Mouse (Mus musculus): Measurements from ENCODE around the gene Slc38a8.

The Slc38a8 gene

DNA sequence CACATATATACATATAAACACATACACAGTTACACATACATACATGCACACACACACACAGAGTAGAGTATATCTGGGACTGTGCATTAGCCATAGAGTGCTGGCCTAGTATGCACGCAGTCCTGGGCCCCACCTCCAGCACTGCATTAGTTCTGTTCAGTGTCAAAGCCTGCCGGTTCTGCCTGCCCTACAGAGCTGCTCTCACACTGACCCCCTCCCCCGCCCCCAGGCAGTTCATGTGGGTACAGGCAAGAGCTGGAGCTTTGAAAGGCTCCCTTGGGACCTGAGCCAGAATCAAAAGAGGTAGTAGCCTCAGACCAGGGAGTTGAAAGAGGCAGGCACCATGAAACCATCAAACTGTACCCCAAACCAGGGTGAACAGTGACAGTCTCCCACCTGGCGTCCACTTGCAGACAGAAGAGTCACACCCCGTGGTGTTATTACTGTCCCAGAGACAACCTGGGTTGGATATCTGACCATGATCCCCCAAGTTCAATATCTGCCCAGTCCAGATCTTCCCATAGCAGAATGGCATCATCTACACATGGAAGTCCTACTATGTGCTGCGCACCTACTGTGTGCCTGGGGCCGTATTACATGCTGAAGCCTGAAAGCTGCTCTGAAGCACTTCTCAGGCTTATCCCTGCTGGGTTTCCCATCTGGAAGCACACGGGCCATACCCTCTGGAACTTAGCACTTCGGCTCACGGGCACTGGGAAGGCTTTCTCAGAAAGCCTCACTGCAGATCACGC lies 17.2 kb downstream of the Slc38a8 start:
- DNase-seq (ENCODE audit: low spot score) = no peak

DNA sequence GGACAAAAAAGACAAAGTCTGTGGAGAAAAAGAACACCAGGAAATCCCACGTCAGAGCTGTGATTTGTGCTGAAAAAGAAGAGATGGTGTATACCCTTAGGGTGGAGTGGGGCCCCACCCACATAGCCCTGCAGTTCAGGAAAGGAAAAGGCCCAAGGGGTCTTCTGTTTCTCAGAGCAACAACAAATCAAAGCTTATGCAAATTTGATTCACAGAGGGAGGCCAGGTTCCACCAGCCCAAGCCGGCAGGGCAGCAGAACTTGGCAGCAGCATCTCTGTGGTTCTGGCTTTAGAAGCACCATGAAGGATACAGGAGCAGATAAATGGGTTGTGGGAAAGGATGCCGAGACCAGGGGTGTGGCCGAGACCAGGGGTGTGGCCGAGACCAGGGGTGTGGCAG lies 22.8 kb downstream of the Slc38a8 start:
- no peak for DNase-seq (ENCODE audit: low spot score)

DNA sequence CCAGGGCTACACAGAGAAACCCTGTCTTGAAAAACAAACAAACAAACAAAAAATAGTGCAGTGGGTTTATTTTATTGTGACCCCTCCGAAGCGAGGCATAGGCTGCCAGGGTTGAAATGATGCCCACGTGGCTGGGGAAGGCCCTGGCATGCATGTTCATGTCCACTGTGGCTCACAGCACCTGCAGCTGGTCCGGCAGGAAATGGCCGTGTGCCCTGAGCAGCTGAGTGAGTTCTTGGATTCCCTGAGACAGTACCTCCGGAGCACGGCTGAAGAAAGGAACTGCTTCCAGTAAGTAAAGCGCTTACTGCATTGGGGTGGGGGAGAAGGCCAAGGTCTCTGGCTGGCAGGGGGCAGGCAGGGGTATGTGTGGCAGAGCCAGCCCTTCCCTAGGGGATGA lies 33.4 kb downstream of the Slc38a8 start:
- DNase-seq (ENCODE audit: low spot score) = no peak

DNA sequence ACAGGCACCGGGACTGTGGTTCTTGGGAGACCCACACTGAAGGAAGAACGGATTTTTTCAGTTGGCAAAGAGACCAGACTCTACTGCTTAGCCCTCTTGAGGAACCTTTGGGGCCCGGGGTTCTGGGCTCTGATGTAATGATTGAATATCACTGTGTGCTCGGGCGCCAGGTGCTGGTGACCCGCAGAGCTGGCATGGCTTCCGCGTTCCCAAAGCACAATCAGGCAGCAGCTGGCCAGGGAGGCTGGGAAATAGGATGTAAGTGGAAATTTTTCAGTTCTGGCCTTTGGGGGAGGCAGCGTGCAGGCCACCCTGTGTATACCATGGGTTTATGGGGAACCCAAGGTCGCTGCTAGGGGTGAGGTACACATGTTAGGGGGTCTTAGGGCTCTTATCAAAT lies 34.7 kb downstream of the Slc38a8 start:
- no peak for DNase-seq (ENCODE audit: low spot score)

DNA sequence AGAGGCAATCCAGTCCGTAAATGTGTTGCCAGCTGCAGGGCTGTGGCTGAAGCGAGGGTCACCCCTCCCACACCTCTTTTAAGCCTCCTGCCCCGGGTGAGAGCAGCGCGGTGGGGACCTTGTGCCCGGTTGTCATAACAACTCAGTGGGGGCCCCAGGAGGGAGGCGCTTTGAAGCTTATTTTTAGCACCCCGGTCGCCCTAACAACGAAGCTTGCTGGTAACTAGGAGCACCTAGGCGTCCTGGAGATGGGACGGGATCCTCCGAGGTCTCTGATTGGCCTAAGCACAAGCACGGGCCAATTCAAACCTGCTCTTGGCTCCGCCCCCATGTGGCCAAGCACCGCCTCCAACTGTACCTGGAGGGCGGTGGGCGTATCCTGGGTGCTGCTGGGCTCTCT lies 35.4 kb downstream of the Slc38a8 start:
- DNase-seq (ENCODE audit: low spot score) = no peak

DNA sequence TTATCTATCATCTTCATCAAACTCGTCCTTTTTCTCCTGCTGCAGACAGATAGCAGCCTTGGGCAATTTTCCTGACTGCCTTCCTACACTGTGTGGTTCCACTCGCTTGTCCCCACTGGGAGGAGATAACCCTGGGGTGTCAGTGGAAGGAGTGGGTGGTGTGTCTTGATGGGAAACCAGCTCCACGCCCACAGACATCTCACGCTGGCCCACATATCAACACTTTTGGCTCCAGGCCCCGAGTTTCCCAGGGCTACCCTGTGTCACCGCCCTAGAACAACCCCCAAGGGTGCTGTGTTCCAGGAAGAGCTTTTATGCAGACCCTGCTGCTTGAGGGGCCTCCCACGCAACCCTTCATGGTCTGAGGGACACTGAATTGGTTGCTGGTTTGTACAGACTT lies 37.8 kb downstream of the Slc38a8 start:
- DNase-seq (ENCODE audit: low spot score) = no peak

DNA sequence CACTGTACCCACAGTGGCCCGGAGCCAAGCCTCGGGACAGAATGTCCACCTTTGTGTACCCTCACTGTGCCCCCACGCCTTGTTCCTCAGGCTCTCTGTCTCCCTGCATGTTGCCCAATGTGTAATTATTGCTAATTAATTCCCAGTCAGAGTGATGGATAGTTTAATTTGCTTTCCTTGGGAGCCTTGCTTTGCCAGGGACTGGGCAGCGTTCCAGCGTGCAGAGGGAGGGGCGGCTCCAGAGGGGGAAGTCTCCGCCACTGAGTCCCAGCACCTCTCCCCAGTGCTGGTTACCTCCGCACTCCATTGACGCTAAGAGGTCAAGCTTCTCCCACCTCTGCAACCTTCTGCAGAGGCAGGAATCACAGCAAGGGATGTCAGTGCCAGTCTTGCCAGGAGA lies 40.1 kb downstream of the Slc38a8 start:
- DNase-seq (ENCODE audit: low spot score) = no peak

DNA sequence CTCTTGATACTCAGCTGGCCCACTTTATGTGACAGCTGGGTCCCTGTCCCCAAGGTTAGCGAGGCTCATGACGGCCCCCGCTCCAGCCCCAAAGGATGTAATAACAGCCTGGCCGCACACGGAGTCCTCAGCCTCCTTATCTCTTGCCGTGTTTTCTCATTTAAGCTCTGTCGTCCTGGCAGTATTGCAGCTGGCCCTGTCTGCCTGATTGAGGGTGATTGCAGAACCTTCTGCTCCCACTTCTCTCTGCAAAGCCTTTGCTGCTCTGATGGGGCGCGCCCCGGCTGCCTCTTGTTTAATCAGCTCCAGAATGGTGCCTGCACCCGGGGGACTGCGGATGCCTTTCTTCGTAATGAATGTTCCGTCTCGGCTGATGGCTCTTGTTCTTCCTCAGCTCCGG lies 41.8 kb downstream of the Slc38a8 start:
- DNase-seq (ENCODE audit: low spot score) = no peak

DNA sequence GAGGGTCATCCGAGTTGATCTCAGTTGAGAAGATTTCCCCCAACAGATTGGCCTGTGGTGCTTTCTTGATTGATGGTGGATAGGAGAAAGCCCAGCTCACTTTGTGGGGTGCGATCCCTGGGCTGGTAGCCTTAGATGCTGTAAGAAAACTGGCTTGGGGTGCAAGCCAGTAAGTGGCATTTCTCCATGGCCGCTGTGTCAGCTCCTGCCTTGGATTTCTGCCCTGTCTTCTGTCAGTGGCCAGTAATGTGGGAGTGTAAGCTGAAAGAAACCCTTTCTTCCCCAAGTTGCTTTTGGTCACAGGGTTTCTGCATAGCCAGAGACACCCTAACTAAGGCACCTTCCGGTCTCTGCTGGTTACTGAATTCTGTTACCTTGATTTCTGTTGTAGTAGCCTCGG lies 45.5 kb downstream of the Slc38a8 start:
- no peak for DNase-seq (ENCODE audit: low spot score)

DNA sequence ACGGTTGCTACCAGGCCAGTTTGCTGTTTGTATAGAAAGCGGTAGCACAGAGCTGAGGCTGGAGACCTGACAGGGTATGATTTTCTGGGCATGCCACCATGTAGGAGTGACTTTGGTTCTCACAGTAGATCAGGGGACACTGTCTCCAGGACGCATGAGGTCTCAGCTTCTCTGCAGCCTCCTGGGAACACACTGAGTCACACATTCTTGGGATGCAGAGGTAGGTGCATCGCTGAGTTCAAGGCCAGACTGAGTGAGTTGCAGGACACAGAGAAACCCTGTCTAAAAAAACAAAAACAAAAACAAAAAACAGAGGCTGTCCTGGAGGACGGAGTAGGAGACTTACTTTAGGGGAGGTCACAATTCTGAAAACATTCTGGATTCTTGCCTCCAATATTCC lies 48.6 kb downstream of the Slc38a8 start:
- no peak for DNase-seq (ENCODE audit: low spot score)

DNA sequence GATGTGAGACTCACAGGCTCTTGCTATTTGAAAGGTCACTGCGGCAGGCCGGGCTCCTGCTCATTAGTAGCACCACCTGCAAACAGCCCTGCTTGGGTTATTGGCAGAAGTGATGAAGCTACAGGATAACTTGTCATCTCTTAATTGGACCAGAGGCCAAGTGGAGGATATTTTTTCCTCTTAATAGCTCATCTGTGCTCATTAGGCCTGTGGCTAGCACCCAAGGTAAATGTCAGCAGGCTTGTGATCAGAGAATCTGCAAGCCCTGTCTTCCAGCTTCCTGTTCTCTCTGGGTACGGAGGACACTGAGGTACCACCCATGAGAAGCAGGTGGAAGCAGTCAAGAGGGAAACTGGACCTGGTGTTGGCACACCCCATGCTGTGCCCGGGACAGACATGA lies 50.4 kb downstream of the Slc38a8 start:
- no peak for DNase-seq (ENCODE audit: low spot score)

DNA sequence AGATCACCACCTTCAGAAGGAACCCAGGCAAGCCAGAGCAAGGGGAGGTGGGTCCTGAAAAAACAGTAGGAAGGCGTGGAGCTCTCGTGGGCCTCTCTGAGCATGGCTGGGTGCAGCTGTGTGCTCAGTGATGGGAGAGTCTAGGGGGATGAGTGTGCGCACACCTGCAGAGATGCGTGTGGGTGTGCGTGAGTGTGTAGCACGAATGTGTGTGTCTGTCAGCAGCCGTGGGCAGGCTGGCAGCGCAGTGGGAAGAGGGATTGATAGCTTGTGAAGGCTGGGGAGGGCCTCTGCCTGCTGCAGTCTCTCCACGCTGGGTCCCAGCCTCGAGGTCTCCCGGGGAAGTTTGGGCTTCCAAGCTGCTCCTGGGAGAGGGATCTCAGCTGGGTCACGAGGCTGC lies 51.9 kb downstream of the Slc38a8 start:
- no peak for DNase-seq (ENCODE audit: low spot score)

DNA sequence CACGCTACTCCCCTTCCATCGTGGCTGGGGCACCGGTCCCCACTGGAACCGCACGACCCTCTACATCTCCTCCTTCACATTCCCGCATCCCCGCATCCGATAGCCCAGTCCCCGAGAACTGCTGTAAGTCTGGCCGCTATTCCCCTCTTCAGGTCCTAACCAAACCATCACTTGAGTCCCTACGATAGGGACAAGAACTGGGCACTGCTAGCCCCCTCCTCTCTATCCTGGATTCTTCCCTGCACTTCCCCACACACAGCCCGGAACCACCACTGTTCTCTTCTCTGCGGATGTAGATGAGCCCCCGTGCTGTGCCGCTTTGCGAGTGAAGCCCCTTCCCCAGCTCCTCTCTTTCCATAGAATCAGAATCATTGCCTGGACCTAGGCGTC lies 53.7 kb downstream of the Slc38a8 start:
- no peak for DNase-seq (ENCODE audit: low spot score)

DNA sequence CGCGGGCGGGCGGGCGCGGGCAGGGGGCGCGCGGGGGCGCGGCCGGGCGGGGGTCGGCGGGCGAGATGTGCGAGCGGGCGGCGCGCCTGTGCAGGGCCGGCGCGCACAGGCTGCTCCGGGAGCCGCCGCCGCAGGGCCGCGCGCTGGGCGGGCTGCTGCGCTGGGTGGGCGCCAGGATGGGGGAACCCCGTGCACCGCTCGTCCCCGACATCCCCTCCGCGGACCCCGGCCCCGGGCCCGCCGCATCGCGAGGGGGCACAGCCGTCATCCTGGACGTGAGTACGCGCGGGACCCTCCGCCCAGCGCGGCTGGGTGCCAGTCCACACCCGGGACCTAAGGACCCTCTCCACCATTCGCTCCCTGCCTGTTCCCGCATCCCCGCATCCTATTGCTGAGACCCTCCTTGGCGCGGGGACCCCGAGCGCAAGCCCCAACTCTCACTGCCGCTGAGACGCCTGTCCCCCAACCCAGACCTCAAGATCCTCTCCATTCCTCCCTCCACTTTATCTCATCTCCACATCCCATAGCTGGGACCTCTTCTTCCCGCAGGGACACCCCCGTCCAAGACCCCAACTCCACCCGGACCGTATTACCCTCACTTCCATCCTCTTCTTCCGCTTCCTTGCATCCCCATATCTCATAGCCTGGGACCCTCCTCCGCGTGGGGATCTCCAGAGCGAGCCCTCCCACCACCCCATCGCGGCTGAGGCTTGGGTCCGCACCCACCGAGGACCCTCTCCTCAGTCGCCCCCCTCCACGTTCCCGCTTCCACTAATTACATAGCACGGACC lies 54.3 kb downstream of the Slc38a8 start:
- no peak for DNase-seq (ENCODE audit: low spot score)

DNA sequence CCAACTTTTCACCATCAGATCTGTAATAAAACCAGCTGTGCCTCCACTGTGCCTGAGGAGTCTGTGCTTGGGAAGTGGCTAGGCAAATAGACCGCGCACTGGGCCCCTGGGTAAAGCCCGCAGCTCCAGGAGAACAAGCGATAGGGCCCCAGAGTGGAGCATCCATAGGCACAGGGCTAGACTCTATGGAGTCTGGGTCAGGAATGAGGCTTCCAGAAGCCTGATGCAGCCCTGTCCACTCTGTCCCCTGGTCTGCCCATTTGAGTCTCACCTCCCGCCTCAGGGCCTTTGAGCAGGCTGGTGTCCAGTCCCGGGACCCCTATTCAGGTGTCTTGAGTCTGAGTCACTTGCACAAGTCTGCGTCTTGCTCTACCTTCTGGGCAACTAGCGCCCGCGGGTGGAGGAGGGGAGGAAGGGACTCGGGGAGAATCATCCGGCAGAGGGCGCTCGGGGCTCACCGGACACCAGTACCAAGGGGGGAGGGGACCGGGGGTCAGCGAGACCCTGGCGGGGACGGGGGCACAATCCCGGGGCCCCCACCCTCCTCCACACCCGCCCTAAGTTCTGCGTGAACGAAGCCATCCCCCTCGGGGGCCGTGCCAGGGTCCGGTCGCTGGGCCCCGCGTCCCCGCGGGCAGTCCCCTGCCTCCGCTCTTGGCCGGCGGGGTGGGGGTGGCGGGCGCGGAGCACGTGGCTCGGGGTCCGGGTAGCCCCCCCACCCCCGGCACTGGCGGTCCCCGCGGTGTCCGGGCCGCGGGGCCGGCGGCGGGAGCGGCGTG lies 55.1 kb downstream of the Slc38a8 start, which contains the start of gene Necab2:
Gene Necab2 (plus strand): TSS at position 509 of the 779 bp plus-strand sequence.
- DNase-seq (ENCODE audit: low spot score) = peak; percentile 42

DNA sequence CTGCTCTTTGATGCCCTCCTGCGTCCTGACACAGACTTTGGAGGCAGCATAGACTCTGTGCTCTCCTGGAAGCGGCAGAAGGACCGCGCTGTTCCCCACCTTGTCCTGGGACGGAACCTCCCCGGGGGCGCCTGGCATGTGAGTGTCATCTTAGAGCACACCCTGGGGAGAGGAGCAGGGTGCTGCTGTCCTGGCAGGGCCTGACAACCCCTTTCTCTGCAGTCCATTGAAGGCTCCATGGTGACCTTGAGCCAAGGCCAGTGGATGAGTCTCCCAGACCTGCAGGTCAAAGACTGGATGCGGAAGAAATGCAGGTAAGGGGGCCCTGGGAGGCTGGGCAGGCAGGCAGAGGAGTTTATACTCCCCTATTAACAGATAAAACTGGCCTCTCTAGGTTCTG lies 58.5 kb downstream of the Slc38a8 start:
- DNase-seq (ENCODE audit: low spot score) = no peak

DNA sequence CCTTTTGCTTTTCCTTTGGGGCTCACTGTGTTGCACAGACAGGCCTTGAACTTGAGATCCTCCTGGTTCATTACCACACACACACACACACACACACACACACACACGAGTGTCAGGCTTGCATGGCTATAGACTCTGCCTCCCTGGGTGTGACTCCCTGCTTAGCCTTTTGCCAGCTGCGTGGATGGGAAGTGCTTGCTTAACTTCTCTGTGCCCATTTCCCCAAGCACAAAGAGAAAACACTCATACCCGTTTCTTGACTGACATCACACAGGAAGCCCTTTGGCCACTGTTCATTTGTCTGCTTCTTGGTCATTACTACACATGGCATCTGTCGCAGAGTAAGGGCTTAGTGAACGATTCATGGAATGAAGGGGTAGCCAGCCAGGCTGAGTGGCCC lies 59.5 kb downstream of the Slc38a8 start:
- DNase-seq (ENCODE audit: low spot score) = no peak

DNA sequence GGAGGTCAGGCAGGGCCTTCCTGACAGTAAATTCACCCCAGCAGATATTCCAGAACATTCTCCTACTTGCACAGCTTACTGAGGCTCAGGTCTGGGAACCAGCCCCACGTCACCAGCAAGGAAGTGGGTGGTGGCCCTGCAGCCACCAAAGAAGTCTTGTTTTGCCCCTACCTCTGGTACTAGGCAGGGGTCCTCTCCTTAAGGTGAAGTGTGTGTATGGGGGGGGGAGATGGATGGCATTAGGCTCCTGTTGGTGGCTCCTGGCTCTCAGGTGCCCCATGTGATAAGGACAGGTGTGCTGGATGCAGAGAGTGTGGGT lies 60.6 kb downstream of the Slc38a8 start:
- DNase-seq (ENCODE audit: low spot score) = no peak

DNA sequence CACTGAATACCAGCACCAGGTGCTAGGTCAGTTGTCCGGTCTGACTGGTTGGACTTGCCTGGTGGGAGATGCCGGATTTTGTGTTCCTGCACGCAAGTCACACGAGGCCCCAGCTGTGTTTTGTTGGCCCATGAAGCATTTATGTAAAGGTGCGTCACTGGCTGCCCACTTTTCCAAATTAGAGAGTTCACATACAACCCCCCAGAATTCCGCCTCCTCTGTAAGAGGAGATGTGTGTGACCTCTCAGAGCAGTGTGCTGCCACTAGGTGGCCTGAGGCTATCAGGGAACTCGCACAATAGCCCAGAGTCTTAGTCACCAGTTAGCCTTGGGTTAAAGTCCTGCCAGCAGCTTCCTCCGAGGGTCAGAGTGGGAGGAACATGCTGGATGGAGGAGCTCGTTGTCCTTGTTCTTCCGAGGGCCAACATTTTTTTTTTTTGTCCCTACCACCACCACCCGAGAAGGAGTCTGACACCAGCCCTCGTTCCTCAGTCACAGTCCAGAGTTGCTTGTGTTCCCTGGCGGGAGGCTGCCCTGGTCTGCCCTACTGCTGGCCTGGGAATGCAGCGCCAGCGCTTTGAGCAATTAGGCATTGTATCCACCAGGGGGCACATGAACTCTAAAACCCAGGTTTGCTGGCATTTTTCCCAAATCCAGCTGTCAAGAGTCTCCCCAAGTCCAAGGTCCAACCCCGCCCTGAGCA lies 61.1 kb downstream of the Slc38a8 start:
- DNase-seq (ENCODE audit: low spot score) = peak; percentile 38

DNA sequence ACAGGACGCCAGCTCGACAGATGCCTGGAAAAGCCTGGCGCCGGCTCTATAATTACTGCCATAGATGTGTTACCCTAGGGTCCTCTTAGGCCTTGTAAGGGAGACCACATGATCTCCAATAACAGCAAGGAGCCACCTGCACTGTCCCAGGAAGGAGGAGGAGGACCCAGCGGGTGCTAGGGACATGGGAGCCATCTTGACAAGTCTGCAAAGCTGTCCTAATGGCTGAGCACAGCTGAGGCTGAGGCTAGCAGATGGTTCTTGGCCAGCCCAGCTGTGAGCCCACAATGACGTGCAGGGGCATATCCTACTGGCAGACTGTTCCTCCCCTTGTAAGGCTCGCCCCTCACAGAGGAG lies 61.6 kb downstream of the Slc38a8 start:
- DNase-seq (ENCODE audit: low spot score) = no peak

DNA sequence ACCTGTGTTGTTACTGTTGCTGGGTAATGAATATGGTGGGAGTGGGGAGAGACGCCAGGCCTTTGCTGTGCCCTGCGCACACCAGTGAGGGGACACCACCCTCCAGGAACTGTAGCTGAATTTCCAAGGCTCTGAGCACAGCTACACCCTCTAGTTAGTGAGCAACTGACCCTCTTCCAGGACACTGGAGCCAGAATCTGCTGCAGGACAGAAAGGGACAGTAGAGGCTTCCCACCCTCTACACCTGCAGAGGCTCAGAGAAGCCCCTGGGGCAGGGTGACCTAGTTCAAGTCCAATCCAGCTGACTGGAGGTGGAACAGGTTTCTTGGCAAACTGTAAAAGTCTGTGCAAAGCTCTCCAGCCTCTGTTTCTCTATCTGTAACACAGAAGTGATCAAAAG lies 62.1 kb downstream of the Slc38a8 start:
- DNase-seq (ENCODE audit: low spot score) = no peak

DNA sequence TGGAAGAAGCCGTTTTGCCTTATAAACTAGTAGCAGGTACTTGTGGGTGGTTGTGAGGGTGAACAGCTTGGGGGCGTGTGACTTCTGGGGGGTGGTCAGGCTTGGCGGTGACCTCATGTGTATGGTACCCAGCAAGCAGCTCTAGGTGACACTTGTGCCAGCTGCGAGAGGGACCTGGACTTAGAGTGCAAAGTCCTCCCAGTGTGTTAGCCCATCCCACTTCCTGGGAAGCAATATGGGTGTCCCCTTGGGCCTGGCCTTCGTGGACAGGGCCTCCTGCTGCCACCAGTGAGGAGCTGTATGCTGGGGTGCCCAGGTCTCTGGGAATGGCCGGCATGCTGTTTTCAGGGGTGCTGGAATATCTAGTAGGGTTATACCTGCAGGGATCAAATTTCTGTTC lies 62.6 kb downstream of the Slc38a8 start:
- DNase-seq (ENCODE audit: low spot score) = no peak

DNA sequence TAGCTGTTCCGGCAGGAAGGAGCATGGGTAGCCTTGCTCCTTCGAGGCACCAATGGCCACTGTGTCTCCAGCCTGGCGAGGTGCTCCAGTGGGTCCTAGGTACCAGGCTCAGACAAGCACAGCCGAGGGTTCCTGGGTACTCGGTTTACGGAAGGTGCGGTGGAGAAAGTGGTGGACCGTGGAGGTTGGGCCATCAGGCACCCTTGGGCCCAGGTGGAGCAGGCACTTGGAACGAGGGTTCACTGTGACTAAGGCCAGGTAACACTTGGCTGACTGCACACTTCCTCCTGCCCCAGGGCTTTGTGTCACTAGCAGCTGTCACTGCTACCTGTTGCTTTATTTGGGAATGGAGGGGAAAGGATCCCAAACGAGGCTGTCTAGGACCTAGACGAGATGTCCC lies 64.0 kb downstream of the Slc38a8 start:
- no peak for DNase-seq (ENCODE audit: low spot score)
